Mouse (Mus musculus) left cerebral cortex, adult 8-10 months (tissue): ENCODE measurements around the gene Klhdc4. TPM values are rescaled to one million over a fixed set of nuclear protein-coding genes. Genes with fewer than 3 reads are reported as not detected.

ENCODE experiments used
- DNase-seq, 2 experiments: peaks; one replicate each; pipeline ENCODE4 v3.0.0; 2022; ENCODE audit warnings: low spot score in 2 of 2
- total RNA-seq, 4 experiments: library from RNA; stranded (reverse); gene quantifications; 2 replicates each; pipeline ENCODE4 v1.2.4; 2022

Klhdc4 gene
- 10 to 100 TPM; 28.9 to 35.0 (median 32.2) TPM for total RNA-seq

- DNase-seq, result peak; percentile 79 to 87
These were observed at the start of gene Klhdc4 for GRCm38 (mm10) chr8:121829048-121829776. TSS of gene Klhdc4 (minus strand) at chr8:121829569.

- no peak for DNase-seq
These were observed 48.6 kb upstream of the Klhdc4 start for GRCm38 (mm10) chr8:121877828-121878480.

GRCm38 (mm10) chr8:121877212-121877611 lies 47.8 kb upstream of the Klhdc4 start:
- no peak for DNase-seq

- DNase-seq, result no peak
These were observed 46.1 kb upstream of the Klhdc4 start for GRCm38 (mm10) chr8:121875517-121875916.

GRCm38 (mm10) chr8:121875045-121875444 lies 45.7 kb upstream of the Klhdc4 start:
- DNase-seq, result no peak

GRCm38 (mm10) chr8:121874031-121874430 lies 44.7 kb upstream of the Klhdc4 start:
- no peak for DNase-seq

- DNase-seq, result no peak
These were observed 42.6 kb upstream of the Klhdc4 start for GRCm38 (mm10) chr8:121871833-121872440.

- no peak for DNase-seq
These were observed 40.8 kb upstream of the Klhdc4 start for GRCm38 (mm10) chr8:121870190-121870589.

- DNase-seq, result no peak
These were observed 39.5 kb upstream of the Klhdc4 start for GRCm38 (mm10) chr8:121868896-121869295.

- DNase-seq, result no peak
These were observed 38.8 kb upstream of the Klhdc4 start for GRCm38 (mm10) chr8:121868196-121868595.

- no peak for DNase-seq
These were observed 36.0 kb upstream of the Klhdc4 start for GRCm38 (mm10) chr8:121865356-121865755.

- DNase-seq, result no peak
These were observed 32.6 kb upstream of the Klhdc4 start for GRCm38 (mm10) chr8:121861806-121862548.

- DNase-seq, result no peak
These were observed 31.9 kb upstream of the Klhdc4 start for GRCm38 (mm10) chr8:121861276-121861675.

- no peak for DNase-seq
These were observed 28.4 kb upstream of the Klhdc4 start for GRCm38 (mm10) chr8:121857747-121858146.

GRCm38 (mm10) chr8:121857331-121857730 lies 28.0 kb upstream of the Klhdc4 start:
- DNase-seq, result no peak

GRCm38 (mm10) chr8:121856071-121856746 lies 26.8 kb upstream of the Klhdc4 start:
- no peak for DNase-seq

- no peak for DNase-seq
These were observed 24.2 kb upstream of the Klhdc4 start for GRCm38 (mm10) chr8:121853586-121853985.

GRCm38 (mm10) chr8:121852464-121852863 lies 23.1 kb upstream of the Klhdc4 start:
- DNase-seq, result no peak

- DNase-seq, result no peak
These were observed 22.3 kb upstream of the Klhdc4 start for GRCm38 (mm10) chr8:121851716-121852115.

GRCm38 (mm10) chr8:121850821-121851470 lies 21.6 kb upstream of the Klhdc4 start:
- DNase-seq, result peak; percentile 88 to 97

GRCm38 (mm10) chr8:121850436-121850820 lies 21.1 kb upstream of the Klhdc4 start:
- DNase-seq, result no peak
